12 mouse cellular contexts compared by ENCODE assay signal in genomic region chr16:97027701-97028100, GRCm38 (mm10).
DNase-seq lines count a peak whose midpoint lies in the region; ATAC-seq and TF ChIP-seq lines count a peak whose summit lies in the region.
"Had no signal": no experiment of that assay in that cellular context is flagged by ENCODE, and none has a peak within 500 bp of the region (broad histone marks: within the 10 kb centered on the region; RNA-seq: fewer than 3 reads in every experiment).

No protein-coding gene starts in this region.

- no peak overlapping the region for H3K9ac ChIP-seq in lung, embryonic 14.5 days
- no peak overlapping the region for H3K9ac ChIP-seq in heart, adult 2 months (ENCODE audit: low read depth, low read length)
- H3K9ac ChIP-seq: embryonic facial prominence, embryonic 12.5 days; forebrain, postnatal 0 days had no signal

- H3K4me1 ChIP-seq in lung, embryonic 14.5 days (ENCODE audit: insufficient read depth) = no peaks in the 10 kb centered on the region
- no peaks in the 10 kb centered on the region for H3K4me1 ChIP-seq in lung, adult 2 months (ENCODE audit: control insufficient read depth, insufficient read depth, low read length)
- H3K4me1 ChIP-seq in heart, adult 2 months (ENCODE audit: control insufficient read depth, insufficient read depth, low read length) = no peaks in the 10 kb centered on the region
- H3K4me1 ChIP-seq: embryonic facial prominence, embryonic 12.5 days had no signal

- no peaks in the 10 kb centered on the region for H3K9me3 ChIP-seq in lung, embryonic 14.5 days (ENCODE audit: low read depth, low read length)
- H3K9me3 ChIP-seq: embryonic facial prominence, embryonic 12.5 days had no signal

- no peak for TF ChIP-seq CTCF in lung, embryonic 14.5 days (IDR thresholded peaks at IDR 0.05; ENCODE audit: low read depth)
- no peak for TF ChIP-seq CTCF in lung, adult 2 months (IDR thresholded peaks at IDR 0.05; ENCODE audit: insufficient read depth, low read length)
- TF ChIP-seq CTCF in heart, adult 2 months (IDR thresholded peaks at IDR 0.05) = no peak

- no peak for TF ChIP-seq POLR2A in lung, adult 2 months (IDR thresholded peaks at IDR 0.05; ENCODE audit: borderline replicate concordance, extremely low read depth, low read depth, low read length)
- no peak for TF ChIP-seq POLR2A in heart, adult 2 months (IDR thresholded peaks at IDR 0.05; ENCODE audit: insufficient read depth, low read depth, low read length)

- no peak for ATAC-seq in lung, embryonic 14.5 days (ENCODE audit: insufficient read depth)
- ATAC-seq: forebrain, postnatal 0 days had no signal

- H3K4me3 ChIP-seq in lung, embryonic 14.5 days (ENCODE audit: low read depth, low read length) = no peak overlapping the region
- H3K4me3 ChIP-seq in lung, adult 2 months (replicated peaks; ENCODE audit: extremely low read depth, low read depth, low read length) = no peak overlapping the region
- no peak overlapping the region for H3K4me3 ChIP-seq in heart, adult 2 months
- H3K4me3 ChIP-seq: embryonic facial prominence, embryonic 12.5 days; left cerebral cortex, adult 2 months had no signal

- no peak overlapping the region for H3K27ac ChIP-seq in lung, embryonic 14.5 days (ENCODE audit: low read depth)
- H3K27ac ChIP-seq in heart, adult 2 months = no peak overlapping the region
- H3K27ac ChIP-seq: embryonic facial prominence, embryonic 12.5 days; left cerebral cortex, adult 2 months had no signal

- TF ChIP-seq EP300 in heart, adult 2 months (IDR thresholded peaks at IDR 0.05; ENCODE audit: insufficient read depth, low read depth, low read length) = no peak

- H3K79me2 ChIP-seq in heart, adult 2 months (replicated peaks; ENCODE audit: control insufficient read depth, insufficient read depth, low read length) = no peaks in the 10 kb centered on the region

- intact Hi-C loops in gastrocnemius, postnatal 14 days (cut with DNase I; ENCODE audit: low total_unique reads) = no loop called here
- intact Hi-C loops in heart, adult 2 months (cut with DNase I) = no loop called here

- DNase-seq in adrenal gland, postnatal 10 days = peak; percentile 49
- no peak for DNase-seq in adrenal gland, postnatal 4 days (ENCODE audit: low spot score in 2 of 2)
- peak; percentile 3 for DNase-seq in gastrocnemius, postnatal 14 days
- DNase-seq in gastrocnemius, adult 18-20 months (ENCODE audit: low spot score) = no peak
- peak; percentile 19 for DNase-seq in lung, embryonic 14.5 days
- no peak for DNase-seq in lung, adult 2 months
- peak; percentile 18 to 30 for DNase-seq in heart, adult 2 months
- DNase-seq in natural killer cell, adult 2 months (ENCODE audit: low spot score in 2 of 2) = no peak
- DNase-seq: forebrain, postnatal 0 days; liver had no signal

- no peaks in the 10 kb centered on the region for H3K27me3 ChIP-seq in lung, embryonic 14.5 days (ENCODE audit: insufficient read depth, low read length)
- no peaks in the 10 kb centered on the region for H3K27me3 ChIP-seq in heart, adult 2 months (ENCODE audit: control insufficient read depth, insufficient read depth, low read length)
- H3K27me3 ChIP-seq: embryonic facial prominence, embryonic 12.5 days had no signal

- no peak overlapping the region for H3K4me2 ChIP-seq in lung, embryonic 14.5 days
- H3K4me2 ChIP-seq: embryonic facial prominence, embryonic 12.5 days had no signal

- WGBS in lung, embryonic 14.5 days = 58% methylated on average over 1 of the region's 1 CpGs
- 49% methylated on average over 1 of the region's 1 CpGs for WGBS in lung, adult 2 months
- WGBS in heart, adult 2 months = 36% methylated on average over 1 of the region's 1 CpGs

- H3K36me3 ChIP-seq in lung, embryonic 14.5 days (ENCODE audit: insufficient read depth) = no peaks in the 10 kb centered on the region
- H3K36me3 ChIP-seq in heart, adult 2 months (ENCODE audit: control insufficient read depth, insufficient read depth, low read length) = no peaks in the 10 kb centered on the region
- H3K36me3 ChIP-seq: embryonic facial prominence, embryonic 12.5 days had no signal

Comparison
In these comparisons a context has a peak if more than half of its experiments do, and no peak if none do; other contexts are left out.
1. DNase-seq: peak in adrenal gland, postnatal 10 days (single experiment), gastrocnemius, postnatal 14 days (single experiment), lung, embryonic 14.5 days (single experiment) and heart, adult 2 months (2 of 2); none in adrenal gland, postnatal 4 days (0 of 2), gastrocnemius, adult 18-20 months (single experiment), lung, adult 2 months (single experiment) and natural killer cell, adult 2 months (0 of 2).